Mouse (Mus musculus) megakaryocyte, adult 5-6 weeks (primary cell): ENCODE measurements around the gene Camk1d. TPM values are rescaled to one million over a fixed set of nuclear protein-coding genes. Genes with fewer than 3 reads are reported as not detected.

Experiments
- ATAC-seq: 2 replicates; pipeline ENCODE4 v1.8.0; 2016; ENCODE audit warnings: mild to moderate bottlenecking, inconsistent platforms; ENCODE audit not compliant: poor library complexity, severe bottlenecking
- total RNA-seq, 2 experiments: library from RNA; stranded (forward) in 1 of 2; stranded (reverse) in 1 of 2; fragments of 153-499, 151-499 nt in 1 of 2; fragments of 221-1000, 200-1000 nt in 1 of 2; gene quantifications; 2 replicates each; pipeline versions ENCODE4 v1.2.3 to v1.2.4; 2015 to 2017

Gene Camk1d
- total RNA-seq (2015) (56.3 and 62.1 TPM in 2 replicates), total RNA-seq (2017) (31.3 and 45.6 TPM in 2 replicates)

GRCm38 (mm10) chr2:5714211-5715053 lies at the start of gene Camk1d:
TSS of gene Camk1d (minus strand) at chr2:5714515.
- ATAC-seq, result peak; percentile 71

- ATAC-seq, result no peak
These were observed 47.7 kb upstream of the Camk1d start for GRCm38 (mm10) chr2:5762031-5762430.

GRCm38 (mm10) chr2:5760479-5761008 lies 46.2 kb upstream of the Camk1d start:
- ATAC-seq, result no peak

GRCm38 (mm10) chr2:5758569-5758968 lies 44.3 kb upstream of the Camk1d start:
- no peak for ATAC-seq

GRCm38 (mm10) chr2:5750872-5751271 lies 36.6 kb upstream of the Camk1d start:
- ATAC-seq, result no peak

- ATAC-seq, result no peak
These were observed 34.9 kb upstream of the Camk1d start for GRCm38 (mm10) chr2:5749210-5749609.

GRCm38 (mm10) chr2:5747545-5748043 lies 33.3 kb upstream of the Camk1d start:
- ATAC-seq, result peak; percentile 57; the same call in 1 of the 2 replicates

- no peak for ATAC-seq
These were observed 32.2 kb upstream of the Camk1d start for GRCm38 (mm10) chr2:5746529-5746928.

GRCm38 (mm10) chr2:5743886-5744285 lies 29.6 kb upstream of the Camk1d start:
- ATAC-seq, result no peak

- no peak for ATAC-seq
These were observed 26.6 kb upstream of the Camk1d start for GRCm38 (mm10) chr2:5740913-5741312.

- ATAC-seq, result no peak
These were observed 21.6 kb upstream of the Camk1d start for GRCm38 (mm10) chr2:5735881-5736280.

GRCm38 (mm10) chr2:5733300-5734085 lies 19.2 kb upstream of the Camk1d start:
- no peak for ATAC-seq

- no peak for ATAC-seq
These were observed 17.7 kb upstream of the Camk1d start for GRCm38 (mm10) chr2:5732047-5732446.

GRCm38 (mm10) chr2:5730364-5730792 lies 16.1 kb upstream of the Camk1d start:
- ATAC-seq, result no peak

- ATAC-seq, result no peak
These were observed 15.6 kb upstream of the Camk1d start for GRCm38 (mm10) chr2:5729931-5730330.

GRCm38 (mm10) chr2:5725028-5725701 lies 10.8 kb upstream of the Camk1d start:
- no peak for ATAC-seq

- no peak for ATAC-seq
These were observed 3.4 kb upstream of the Camk1d start for GRCm38 (mm10) chr2:5717675-5718074.

GRCm38 (mm10) chr2:5715544-5715943 lies 1.2 kb upstream of the Camk1d start:
- ATAC-seq, result no peak

GRCm38 (mm10) chr2:5715054-5715410 lies 717 bp upstream of the Camk1d start:
- ATAC-seq, result no peak

GRCm38 (mm10) chr2:5713325-5714210 lies 747 bp downstream of the Camk1d start:
- ATAC-seq, result peak; percentile 62
